Mouse (Mus musculus) MEL (cell line): ENCODE results near the gene Col20a1. TPM values are rescaled to one million over a fixed set of nuclear protein-coding genes. Genes with fewer than 3 reads are reported as not detected.

Experiments used
- DNase-seq: peaks from one replicate; pipeline ENCODE4 v3.0.0; 2011; ENCODE audit warnings: low read depth, low spot score
- H3K27ac ChIP-seq: 2 replicates; pipeline ENCODE4 v1.5.1; 2012; ENCODE audit warnings: low read depth, mild to moderate bottlenecking, control low read depth, low read length, moderate library complexity; ENCODE audit not compliant: control insufficient read depth
- H3K27me3 ChIP-seq, 2 experiments: fragments of 150-350 bp in 1 of 2; sonication (generic) in 1 of 2; 2 replicates each; pipeline ENCODE4 v1.6.1; 2012; ENCODE audit warnings: low read length in 2 of 2, mild to moderate bottlenecking in 2 of 2, improper control_type of control experiment in 1 of 2, moderate library complexity in 1 of 2; ENCODE audit not compliant: insufficient read depth in 2 of 2, control insufficient read depth in 1 of 2
- H3K36me3 ChIP-seq, 2 experiments: 2 replicates each; pipeline ENCODE4 v1.6.1; 2012 to 2014; ENCODE audit warnings: low read length in 2 of 2, improper control_type of control experiment in 1 of 2, inconsistent platforms in 1 of 2, mild to moderate bottlenecking in 1 of 2; ENCODE audit not compliant: insufficient read depth in 2 of 2, control insufficient read depth in 1 of 2
- H3K4me1 ChIP-seq, 2 experiments: fragments of 150-350 bp in 1 of 2; sonication (generic) in 1 of 2; 2 replicates each; pipeline ENCODE4 v1.6.1; 2012; ENCODE audit warnings: low read length in 2 of 2, improper control_type of control experiment in 1 of 2, mild to moderate bottlenecking in 1 of 2; ENCODE audit not compliant: insufficient read depth in 2 of 2, control insufficient read depth in 1 of 2
- H3K4me3 ChIP-seq, 2 experiments: fragments of 150-350 bp in 1 of 2; sonication (generic) in 1 of 2; 2 replicates each; pipeline ENCODE4 v1.5.1; 2012; ENCODE audit warnings: low read depth in 2 of 2, low read length in 2 of 2, mild to moderate bottlenecking in 2 of 2, moderate library complexity in 2 of 2, control low read depth in 1 of 2, improper control_type of control experiment in 1 of 2; ENCODE audit not compliant: control insufficient read depth in 1 of 2, insufficient read depth in 1 of 2
- H3K79me2 ChIP-seq: 2 replicates; pipeline ENCODE4 v1.6.1; 2012; ENCODE audit warnings: mild to moderate bottlenecking, low read length, moderate library complexity; ENCODE audit not compliant: control insufficient read depth, poor library complexity, insufficient read depth
- H3K9ac ChIP-seq: 2 replicates; pipeline ENCODE4 v1.6.1; 2012; ENCODE audit warnings: low read depth, mild to moderate bottlenecking, control low read depth, low read length, moderate library complexity; ENCODE audit not compliant: control insufficient read depth, poor library complexity, severe bottlenecking
- H3K9me3 ChIP-seq: fragments of 150-350 bp; sonication (generic); replicated peaks from 2 replicates; pipeline ENCODE4 v1.6.1; 2012; ENCODE audit warnings: mild to moderate bottlenecking, low read length, improper control_type of control experiment, moderate library complexity; ENCODE audit not compliant: insufficient read depth
- CTCF ChIP-seq, 3 experiments: IDR thresholded peaks in 2 of 3; conservative IDR thresholded peaks in 1 of 3; 2 replicates each; pipeline ENCODE4 v1.5.1; 2011 to 2012; ENCODE audit warnings: low read length in 3 of 3, low read depth in 2 of 3, mild to moderate bottlenecking in 2 of 3, improper control_type of control experiment in 1 of 3, inconsistent platforms in 1 of 3, mixed read lengths in 1 of 3, moderate library complexity in 1 of 3; ENCODE audit not compliant: control insufficient read depth in 1 of 3, insufficient read depth in 1 of 3, poor library complexity in 1 of 3, severe bottlenecking in 1 of 3
- EP300 ChIP-seq, 2 experiments: IDR thresholded peaks; 2 replicates each; pipeline ENCODE4 v1.6.1; 2011; ENCODE audit warnings: improper control_type of control experiment in 2 of 2, low read length in 2 of 2, low read depth in 1 of 2, mild to moderate bottlenecking in 1 of 2
- ETS1 ChIP-seq: IDR thresholded peaks from 2 replicates; pipeline ENCODE4 v1.6.1; 2012; ENCODE audit warnings: low read depth, mild to moderate bottlenecking, inconsistent platforms, low read length, improper control_type of control experiment, moderate library complexity
- JUND ChIP-seq: IDR thresholded peaks from 2 replicates; pipeline ENCODE4 v1.6.1; 2011; ENCODE audit warnings: low read depth, mild to moderate bottlenecking, improper control_type of control experiment, low read length
- KAT2A ChIP-seq: conservative IDR thresholded peaks from 2 replicates; pipeline ENCODE4 v1.6.1; 2012; ENCODE audit warnings: low read depth, low read length, improper control_type of control experiment, inconsistent platforms
- MAX ChIP-seq: IDR thresholded peaks from 2 replicates; pipeline ENCODE4 v1.6.1; 2011; ENCODE audit warnings: low read length, improper control_type of control experiment
- MAZ ChIP-seq: IDR thresholded peaks from 2 replicates; pipeline ENCODE4 v1.6.1; 2012; ENCODE audit warnings: low read depth, mild to moderate bottlenecking, inconsistent platforms, low read length, improper control_type of control experiment
- MXI1 ChIP-seq: IDR thresholded peaks from 2 replicates; pipeline ENCODE4 v1.6.1; 2011; ENCODE audit warnings: mild to moderate bottlenecking, low read depth, low read length, improper control_type of control experiment
- MYC ChIP-seq: IDR thresholded peaks from 2 replicates; pipeline ENCODE4 v1.6.1; 2011; ENCODE audit warnings: low read depth, mild to moderate bottlenecking, low read length, improper control_type of control experiment, moderate library complexity
- POLR2AphosphoS2 ChIP-seq: IDR thresholded peaks from 2 replicates; pipeline ENCODE4 v1.6.1; 2011; ENCODE audit warnings: low read length, improper control_type of control experiment
- RAD21 ChIP-seq: IDR thresholded peaks from 2 replicates; pipeline ENCODE4 v1.6.1; 2011; ENCODE audit warnings: mild to moderate bottlenecking, low read depth, low read length, improper control_type of control experiment
- RCOR1 ChIP-seq: IDR thresholded peaks from 2 replicates; pipeline ENCODE4 v1.6.1; 2012; ENCODE audit warnings: low read depth, mild to moderate bottlenecking, inconsistent platforms, low read length, improper control_type of control experiment
- UBTF ChIP-seq: IDR thresholded peaks from 2 replicates; pipeline ENCODE4 v1.6.1; 2012; ENCODE audit warnings: low read depth, mild to moderate bottlenecking, inconsistent platforms, low read length, improper control_type of control experiment, moderate library complexity, borderline replicate concordance; ENCODE audit not compliant: insufficient read depth
- polyA plus RNA-seq, 2 experiments: library from polyadenylated mRNA; stranded (reverse) in 1 of 2; unstranded in 1 of 2; fragments of >175 nt in 1 of 2; fragments of >200 nt in 1 of 2; gene quantifications; 2 replicates each; pipeline versions ENCODE4 v1.2.1 to v1.2.4; 2012; ENCODE audit warnings: low replicate concordance in 2 of 2, low read depth in 1 of 2; ENCODE audit not compliant: insufficient read length in 2 of 2, insufficient read depth in 1 of 2, missing spikeins in 1 of 2
- total RNA-seq: library from RNA; depleted of rRNA; stranded (reverse); fragments of 300-350 nt; gene quantifications from 2 replicates; pipeline ENCODE4 v1.2.3, GENCODE M21; 2012

Col20a1 gene
- total and polyA plus RNA-seq, 3 experiments, result 0.23 to 0.40 TPM; not detected in 1

DNA sequence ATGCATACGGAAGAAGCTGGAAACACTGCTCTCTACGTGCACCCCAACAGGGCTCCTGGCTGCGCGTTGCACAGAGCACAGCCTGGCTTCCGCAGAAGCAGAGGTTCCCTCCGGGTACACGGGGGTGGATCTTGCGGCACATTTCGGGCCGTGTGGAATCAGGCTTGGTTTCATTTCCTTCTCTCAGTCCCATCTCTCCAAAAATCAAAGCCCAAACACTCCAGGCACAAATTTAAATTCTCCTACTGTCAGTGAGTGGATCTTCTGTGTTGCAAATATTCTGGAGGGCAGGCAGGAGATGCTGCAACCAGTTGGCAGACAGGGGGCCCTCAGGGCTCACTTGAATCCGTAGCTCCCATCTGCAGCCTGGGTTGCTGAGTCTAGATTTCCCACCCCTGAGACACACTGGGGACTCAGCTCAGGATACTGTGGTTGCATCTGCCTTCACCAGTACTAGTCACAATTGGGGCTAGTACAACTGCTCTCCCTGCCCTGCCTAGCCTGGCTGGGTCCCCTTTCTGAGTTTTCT lies 45.1 kb downstream of the Col20a1 start:
- Histone ChIP-seq H3K4me1 (peaks cover 0 to 12% of the 10 kb centered on the region in 2 experiments; a peak in 2 of 4 replicates), H3K4me3 (no peak overlapping the region), H3K27ac (no peak overlapping the region), H3K36me3 (no peaks in the 10 kb centered on the region), H3K27me3 (peaks cover 0 to 3% of the 10 kb centered on the region in 2 experiments; a peak in 1 of 4 replicates), H3K9me3 (no peaks in the 10 kb centered on the region), H3K79me2 (no peaks in the 10 kb centered on the region), H3K9ac (no peak overlapping the region)
- TF ChIP-seq RCOR1, result no peak
- TF ChIP-seq MAZ, result no peak
- TF ChIP-seq KAT2A, result no peak
- no peak for TF ChIP-seq EP300 (IDR thresholded peaks at IDR 0.05; ENCODE audit: low read depth in 1 of 2, low read length in 2 of 2)
- no peak for DNase-seq

DNA sequence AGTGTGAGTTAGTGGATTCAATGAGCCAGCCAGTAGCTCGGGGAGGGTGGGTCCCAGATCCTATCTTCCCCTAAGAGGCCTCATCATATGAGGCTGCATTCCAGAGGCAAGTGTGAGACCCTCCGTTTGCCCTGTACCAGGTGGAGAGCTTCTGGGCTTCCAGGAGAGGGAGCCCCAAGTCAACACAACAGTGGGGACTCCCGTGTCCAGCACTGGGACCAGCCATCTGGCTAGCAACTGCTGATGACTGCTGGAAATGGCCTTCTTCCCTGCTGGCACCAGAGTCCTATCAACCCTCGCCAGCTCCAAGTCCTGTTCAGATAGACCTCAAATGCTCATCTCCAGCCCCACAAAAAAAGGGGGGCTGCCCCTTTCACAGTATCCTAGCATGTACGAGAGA lies 46.1 kb downstream of the Col20a1 start:
- TF ChIP-seq MAZ, result no peak
- no peak for TF ChIP-seq UBTF
- TF ChIP-seq RAD21, result peak; percentile 5; the same call in 1 of the 2 replicates
- TF ChIP-seq CTCF (IDR thresholded peaks at IDR 0.05 in 2 of 3, conservative IDR thresholded peaks at IDR 0.05 in 1 of 3; ENCODE audit: control insufficient read depth in 1 of 3, insufficient read depth in 1 of 3, low read depth in 2 of 3, low read length in 3 of 3, poor library complexity in 1 of 3, severe bottlenecking in 1 of 3), result peak in 2 of 3 experiments; percentile 24 to 28; a peak in 4 of 6 replicates
- no peak for TF ChIP-seq ETS1
- no peak for TF ChIP-seq POLR2AphosphoS2
- Histone ChIP-seq H3K9me3 (no peaks in the 10 kb centered on the region), H3K27me3 (peaks cover 0 to 4% of the 10 kb centered on the region in 2 experiments; a peak in 1 of 4 replicates), H3K36me3 (no peaks in the 10 kb centered on the region), H3K4me1 (peaks cover 0 to 12% of the 10 kb centered on the region in 2 experiments; a peak in 2 of 4 replicates), H3K79me2 (no peaks in the 10 kb centered on the region), H3K27ac (no peak overlapping the region), H3K9ac (no peak overlapping the region), H3K4me3 (no peak overlapping the region)
- DNase-seq, result peak; percentile 6

DNA sequence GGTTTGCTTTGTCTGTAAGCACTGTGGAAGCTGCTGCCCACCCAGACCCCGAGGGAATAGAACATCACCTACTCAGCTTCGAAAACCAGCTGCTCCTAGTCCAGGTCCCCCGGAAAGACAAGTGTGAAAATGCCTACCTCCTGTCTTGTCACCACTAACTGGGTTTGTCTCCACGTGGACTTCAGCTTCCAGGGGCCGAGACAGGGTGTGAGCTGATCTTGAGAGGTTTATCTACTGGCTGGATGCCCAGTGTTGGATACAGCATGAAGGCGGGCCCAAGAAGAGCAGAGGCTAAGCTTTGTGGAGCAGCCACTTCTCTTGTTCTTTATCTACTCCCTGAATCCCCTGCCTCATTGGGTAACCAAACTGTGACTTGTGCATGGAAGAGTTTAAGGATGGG lies 47.0 kb downstream of the Col20a1 start:
- Histone ChIP-seq H3K27me3 (peaks cover 0 to 3% of the 10 kb centered on the region in 2 experiments; a peak in 1 of 4 replicates), H3K4me3 (no peak overlapping the region), H3K9ac (no peak overlapping the region), H3K36me3 (no peaks in the 10 kb centered on the region), H3K4me1 (peaks cover 0 to 12% of the 10 kb centered on the region in 2 experiments; a peak in 2 of 4 replicates), H3K79me2 (no peaks in the 10 kb centered on the region), H3K9me3 (no peaks in the 10 kb centered on the region), H3K27ac (no peak overlapping the region)
- TF ChIP-seq MAX (peak; percentile 66), JUND (no peak), MXI1 (peak; percentile 67), MYC (0 out of 2 replicates have a peak, but pooled peaks have one; percentile 36)
- peak; percentile 74 for DNase-seq
